Mouse (Mus musculus) frontal cortex, postnatal 36 days (tissue): ENCODE measurements at regions not wholly inside any gene's neighbourhood (a gene's known extent, or its start where the extent isn't known, plus 50 kb on each side); places are given as distances from the start of the nearest gene placed in this dataset.

ENCODE experiments used
- DNase-seq, 2 experiments: peaks; one replicate each; pipeline ENCODE4 v3.0.0; 2022; ENCODE audit warnings: low spot score in 2 of 2

GRCm38 (mm10) chr13:44292476-44293056 lies 436.7 kb upstream of the Jarid2 start:
- DNase-seq: no peak

GRCm38 (mm10) chr13:44293736-44294416 lies 435.4 kb upstream of the Jarid2 start:
- DNase-seq: no peak

GRCm38 (mm10) chr13:44295621-44296020 lies 433.7 kb upstream of the Jarid2 start:
- DNase-seq: no peak

- DNase-seq: no peak
These were observed 428.7 kb upstream of the Jarid2 start for GRCm38 (mm10) chr13:44300611-44301010.

- no peak for DNase-seq
These were observed 428.1 kb upstream of the Jarid2 start for GRCm38 (mm10) chr13:44301215-44301614.

- DNase-seq: no peak
These were observed 427.3 kb upstream of the Jarid2 start for GRCm38 (mm10) chr13:44301936-44302335.

GRCm38 (mm10) chr13:44305134-44305991 lies 423.9 kb upstream of the Jarid2 start:
- DNase-seq: no peak

- peak in 1 of 2 experiments; percentile 59 for DNase-seq
These were observed 422.8 kb upstream of the Jarid2 start for GRCm38 (mm10) chr13:44306275-44307050.

GRCm38 (mm10) chr13:44308227-44308626 lies 421.0 kb upstream of the Jarid2 start:
- DNase-seq: no peak

- DNase-seq: no peak
These were observed 417.0 kb upstream of the Jarid2 start for GRCm38 (mm10) chr13:44312237-44312636.

- DNase-seq: peak; percentile 39 to 50
These were observed 412.4 kb upstream of the Jarid2 start for GRCm38 (mm10) chr13:44316747-44317446.

- no peak for DNase-seq
These were observed 411.7 kb upstream of the Jarid2 start for GRCm38 (mm10) chr13:44317596-44317995.

- DNase-seq: no peak
These were observed 410.2 kb upstream of the Jarid2 start for GRCm38 (mm10) chr13:44319101-44319500.

GRCm38 (mm10) chr13:44319511-44319910 lies 409.8 kb upstream of the Jarid2 start:
- DNase-seq: no peak

- DNase-seq: no peak
These were observed 409.0 kb upstream of the Jarid2 start for GRCm38 (mm10) chr13:44320311-44320710.

GRCm38 (mm10) chr13:44321009-44321596 lies 408.2 kb upstream of the Jarid2 start:
- no peak for DNase-seq

- no peak for DNase-seq
These were observed 400.9 kb upstream of the Jarid2 start for GRCm38 (mm10) chr13:44328416-44328815.

GRCm38 (mm10) chr13:44329161-44329560 lies 400.1 kb upstream of the Jarid2 start:
- DNase-seq: no peak

- no peak for DNase-seq
These were observed 399.6 kb upstream of the Jarid2 start for GRCm38 (mm10) chr13:44329701-44330100.

GRCm38 (mm10) chr13:44332716-44333240 lies 396.5 kb upstream of the Jarid2 start:
- no peak for DNase-seq
